Mouse (Mus musculus) kidney, embryonic 14.5 days (tissue): ENCODE data around the gene A530064D06Rik. TPM values are rescaled to one million over a fixed set of nuclear protein-coding genes. Genes with fewer than 3 reads are reported as not detected.
"Not testable (repeated sequence)": the region's sequence is repeated elsewhere in the genome, so short reads cannot be mapped to it uniquely, and the experiment has no call there.

Experiments used
- ATAC-seq: fragments of 200-750 bp; cut with Nextera tagmentation; 2 replicates; pipeline ENCODE4 v1.8.0; 2017; ENCODE audit warnings: moderate number of reproducible peaks, mild to moderate bottlenecking, moderate TSS enrichment, moderate library complexity; ENCODE audit not compliant: low FRiP score, low TSS enrichment
- H3K27ac ChIP-seq: fragments of 300-500 bp; sonication (generic); 2 replicates; pipeline ENCODE4 v1.5.1; 2014; ENCODE audit warnings: low read depth, mild to moderate bottlenecking, low read length, moderate library complexity, mixed read lengths
- H3K27me3 ChIP-seq: fragments of 300-500 bp; sonication (generic); 2 replicates; pipeline ENCODE4 v1.6.1; 2014; ENCODE audit warnings: mild to moderate bottlenecking, low read length; ENCODE audit not compliant: control insufficient read depth, insufficient read depth
- H3K36me3 ChIP-seq: fragments of 300-500 bp; sonication (generic); 2 replicates; pipeline ENCODE4 v1.6.1; 2014; ENCODE audit warnings: low read length, mixed read lengths; ENCODE audit not compliant: control insufficient read depth, insufficient read depth
- H3K4me1 ChIP-seq: fragments of 300-500 bp; sonication (generic); 2 replicates; pipeline ENCODE4 v1.6.1; 2014; ENCODE audit warnings: low read length, mixed read lengths; ENCODE audit not compliant: control insufficient read depth, insufficient read depth
- H3K4me2 ChIP-seq: fragments of 300-500 bp; sonication (generic); replicated peaks from 2 replicates; pipeline ENCODE4 v1.6.1; 2014; ENCODE audit warnings: low read depth, mild to moderate bottlenecking, low read length
- H3K4me3 ChIP-seq: fragments of 300-500 bp; sonication (generic); 2 replicates; pipeline ENCODE4 v1.5.1; 2014; ENCODE audit warnings: mild to moderate bottlenecking, low read length
- H3K9ac ChIP-seq: fragments of 300-500 bp; sonication (generic); 2 replicates; pipeline ENCODE4 v1.6.1; 2014; ENCODE audit warnings: low read depth, mild to moderate bottlenecking, low read length, moderate library complexity
- H3K9me3 ChIP-seq: fragments of 300-500 bp; sonication (generic); 2 replicates; pipeline ENCODE4 v1.6.1; 2016; ENCODE audit warnings: low read length; ENCODE audit not compliant: control insufficient read depth
- WGBS: fragments of 180-500 bp; shearing (Covaris S2); extraction: QIAGEN DNeasy Blood & Tissue Kit; methylation state at CpG from one replicate; pipeline ENCODE4 v1.1.7; 2014; 5-methylcytosine and 5-hydroxymethylcytosine counted together
- polyA plus RNA-seq: library from polyadenylated mRNA; unstranded; fragments of >200 nt; fragmentation: Nextera tagmentation; extraction: Ambion mirVana; gene quantifications from 2 replicates; pipeline ENCODE4 v1.2.1, GENCODE M21; 2014

A530064D06Rik gene
- not detected in 2 replicates for polyA plus RNA-seq

DNA sequence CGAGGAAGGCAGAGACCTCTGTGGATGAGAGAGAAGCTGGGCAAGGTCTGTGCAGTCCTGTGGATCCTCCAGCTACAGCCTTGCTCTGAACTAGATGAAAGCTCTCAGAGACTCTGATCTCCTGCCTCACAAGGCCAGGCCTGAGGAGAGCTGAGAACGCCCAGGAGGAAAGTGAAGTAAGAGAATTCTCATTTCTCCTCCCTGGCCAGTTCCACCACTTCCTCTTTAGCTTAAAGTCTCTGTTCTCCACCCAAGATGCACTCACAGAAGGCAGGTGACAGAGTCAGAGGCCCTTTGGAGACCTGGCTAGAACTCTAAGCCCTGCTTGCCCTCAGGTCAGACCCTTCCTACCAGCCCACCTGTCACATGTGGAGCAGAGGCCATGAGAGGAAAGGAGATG is at the start of gene A530064D06Rik:
Gene A530064D06Rik, minus strand, starts transcription at position 173 of the 400 bp plus-strand sequence.
- H3K9ac ChIP-seq, H3K4me1 ChIP-seq, H3K36me3 ChIP-seq, ATAC-seq, H3K4me2 ChIP-seq, H3K4me3 ChIP-seq, H3K9me3 ChIP-seq, H3K27me3 ChIP-seq, H3K27ac ChIP-seq: not testable (repeated sequence)
- WGBS: 84% methylated on average over 2 of the region's 2 CpGs

DNA sequence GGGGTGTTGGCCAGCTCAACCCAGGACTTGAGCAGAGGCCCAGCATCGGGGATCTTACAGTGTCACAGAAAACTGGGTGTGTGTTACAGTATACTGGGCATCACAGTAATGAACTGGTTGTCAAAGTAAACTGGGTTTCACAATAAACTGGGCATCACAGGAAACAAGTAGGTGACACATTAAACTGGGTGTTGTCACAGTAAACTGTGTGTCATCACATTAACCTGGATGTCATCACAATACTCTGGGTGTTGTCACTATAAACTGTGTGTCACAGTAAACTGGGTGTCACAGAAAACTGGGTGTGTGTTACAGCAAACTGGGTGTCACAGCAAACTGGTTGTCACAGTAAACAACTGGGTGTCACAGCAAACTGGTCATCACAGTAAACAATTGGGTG is 48.4 kb upstream of the A530064D06Rik start:
- no peak overlapping the region for H3K9ac ChIP-seq
- no peaks in the 10 kb centered on the region for H3K36me3 ChIP-seq
- ATAC-seq: no peak

DNA sequence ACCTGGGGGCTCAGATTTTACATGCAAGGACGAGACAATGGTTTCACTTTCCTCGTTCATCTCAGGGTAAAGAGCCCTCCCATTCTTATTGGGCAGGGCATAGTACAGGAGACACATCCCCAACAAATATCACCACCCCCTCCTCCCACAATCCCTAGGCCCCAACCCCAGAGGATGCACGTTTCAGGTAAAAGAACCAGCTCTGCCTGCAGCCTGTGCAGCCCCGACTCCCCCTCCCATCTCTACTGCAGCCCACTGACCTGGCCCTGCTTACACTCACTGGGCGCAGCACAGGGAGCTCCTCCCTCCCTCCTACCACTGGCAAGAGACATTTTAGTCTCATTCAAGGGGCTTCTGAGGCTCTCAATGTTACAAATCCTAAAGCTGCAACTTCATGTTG is 46.4 kb upstream of the A530064D06Rik start:
- no peak overlapping the region for H3K4me3 ChIP-seq
- H3K4me2 ChIP-seq: no peak overlapping the region
- H3K36me3 ChIP-seq: no peaks in the 10 kb centered on the region
- no peaks in the 10 kb centered on the region for H3K27me3 ChIP-seq
- H3K4me1 ChIP-seq: no peaks in the 10 kb centered on the region
- ATAC-seq: no peak
- H3K27ac ChIP-seq: no peak overlapping the region
- H3K9me3 ChIP-seq: no peaks in the 10 kb centered on the region
- H3K9ac ChIP-seq: no peak overlapping the region
- WGBS: 68% methylated on average over 5 of the region's 5 CpGs

More for the DNA sequence above, 48.4 kb upstream of the A530064D06Rik start:
- no peak overlapping the region for H3K27ac ChIP-seq
- no peak overlapping the region for H3K4me3 ChIP-seq
- H3K4me2 ChIP-seq: no peak overlapping the region
- H3K9me3 ChIP-seq: no peaks in the 10 kb centered on the region
- WGBS: 90% methylated on average over 1 of the region's 1 CpGs
- no peaks in the 10 kb centered on the region for H3K4me1 ChIP-seq
- no peaks in the 10 kb centered on the region for H3K27me3 ChIP-seq

DNA sequence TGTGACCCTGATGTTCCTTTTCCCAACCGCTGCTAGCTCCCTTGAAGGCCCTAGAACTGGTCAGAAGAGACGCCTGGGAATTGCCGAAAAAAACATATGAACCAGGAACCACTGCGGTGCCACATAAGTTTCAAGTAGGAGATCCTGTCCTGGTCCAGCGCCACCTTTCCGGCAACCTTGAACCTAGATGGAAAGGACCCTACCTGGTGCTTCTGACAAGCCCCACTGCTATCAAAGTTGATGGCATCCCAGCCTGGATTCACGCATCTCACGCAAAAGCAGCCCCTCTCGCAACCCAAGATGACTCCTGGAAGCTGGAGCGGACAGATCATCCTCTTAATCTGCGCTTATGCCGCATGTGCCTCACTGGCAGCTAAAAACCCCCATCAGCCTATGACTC is 45.5 kb upstream of the A530064D06Rik start:
- no peaks in the 10 kb centered on the region for H3K9me3 ChIP-seq
- 96% methylated on average over 12 of the region's 12 CpGs for WGBS
- ATAC-seq: no peak
- no peak overlapping the region for H3K4me3 ChIP-seq
- H3K4me2 ChIP-seq: no peak overlapping the region
- H3K36me3 ChIP-seq: no peaks in the 10 kb centered on the region
- no peaks in the 10 kb centered on the region for H3K27me3 ChIP-seq
- no peak overlapping the region for H3K9ac ChIP-seq
- no peaks in the 10 kb centered on the region for H3K4me1 ChIP-seq
- no peak overlapping the region for H3K27ac ChIP-seq

DNA sequence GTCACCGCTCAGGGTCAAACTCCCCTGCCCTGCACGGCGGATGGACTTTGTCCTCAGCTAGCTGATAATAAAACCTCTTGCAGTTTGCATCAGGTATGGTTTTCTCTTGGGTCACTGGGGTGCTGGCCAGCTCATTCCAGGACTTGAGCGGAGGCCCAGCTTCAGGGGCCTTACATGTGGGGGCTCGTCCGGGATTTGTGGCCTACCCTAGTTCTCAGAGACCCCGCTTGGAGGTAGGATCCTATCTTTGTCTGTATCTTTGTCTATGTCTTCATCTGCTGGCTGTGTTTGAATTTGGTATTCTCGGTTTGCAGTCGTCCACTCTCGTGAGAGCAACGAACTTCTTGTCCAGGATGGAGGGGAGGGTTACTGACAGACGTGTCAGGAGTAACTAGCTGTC is 36.0 kb upstream of the A530064D06Rik start:
- H3K9ac ChIP-seq: no peak overlapping the region
- 95% methylated on average over 12 of the region's 12 CpGs for WGBS
- H3K4me3 ChIP-seq: no peak overlapping the region
- H3K27me3 ChIP-seq: no peaks in the 10 kb centered on the region
- H3K36me3 ChIP-seq: no peaks in the 10 kb centered on the region
- no peak for ATAC-seq
- no peaks in the 10 kb centered on the region for H3K4me1 ChIP-seq
- H3K4me2 ChIP-seq: no peak overlapping the region
- H3K9me3 ChIP-seq: peaks cover 14% of the 10 kb centered on the region
- H3K27ac ChIP-seq: no peak overlapping the region

DNA sequence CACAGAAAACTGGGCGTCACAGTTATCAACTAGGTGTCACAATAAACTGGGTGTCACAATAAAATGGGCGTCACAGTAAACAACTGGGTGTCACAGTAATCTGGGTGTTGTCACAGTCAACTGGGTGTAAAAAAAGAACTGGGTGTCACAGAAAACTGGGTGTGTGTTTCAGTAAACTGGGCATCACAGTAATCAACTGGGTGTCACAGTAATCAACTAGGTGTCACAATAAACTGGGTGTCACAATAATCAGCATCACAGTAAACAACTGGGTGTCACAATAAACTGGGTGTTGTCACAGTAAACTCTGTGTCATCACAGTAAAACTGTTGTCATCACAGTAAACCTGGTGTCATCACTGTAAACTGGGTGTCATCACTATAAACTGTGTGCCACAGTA is 25.3 kb upstream of the A530064D06Rik start:
- H3K9me3 ChIP-seq: no peaks in the 10 kb centered on the region
- no peak overlapping the region for H3K4me2 ChIP-seq
- no peak for ATAC-seq
- H3K4me3 ChIP-seq: no peak overlapping the region
- H3K9ac ChIP-seq: no peak overlapping the region
- no peaks in the 10 kb centered on the region for H3K4me1 ChIP-seq
- WGBS: 75% methylated on average over 2 of the region's 2 CpGs
- H3K36me3 ChIP-seq: no peaks in the 10 kb centered on the region
- no peak overlapping the region for H3K27ac ChIP-seq
- no peaks in the 10 kb centered on the region for H3K27me3 ChIP-seq

DNA sequence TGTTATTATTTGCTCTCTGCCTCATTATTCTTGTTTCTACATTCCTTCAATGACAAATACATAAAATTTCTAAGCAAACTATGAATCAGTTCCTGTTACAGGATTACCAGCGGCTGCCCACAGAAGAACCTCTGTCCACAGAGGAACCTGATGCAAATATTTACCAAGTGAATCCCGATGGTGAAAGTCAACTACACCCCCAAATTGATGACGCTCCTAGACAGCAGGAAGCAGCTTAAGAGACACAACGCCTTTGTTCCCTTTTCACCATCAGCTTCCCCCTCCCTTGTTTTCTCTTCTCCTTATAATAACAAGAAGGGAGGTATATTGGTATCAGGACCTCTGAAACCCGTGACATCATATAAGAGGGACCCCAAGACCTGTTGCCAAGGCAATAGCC is 18.2 kb upstream of the A530064D06Rik start:
- WGBS: 70% methylated on average over 5 of the region's 5 CpGs
- ATAC-seq: no peak
- H3K4me2 ChIP-seq: no peak overlapping the region
- no peak overlapping the region for H3K9ac ChIP-seq
- no peak overlapping the region for H3K27ac ChIP-seq
- no peaks in the 10 kb centered on the region for H3K4me1 ChIP-seq
- H3K9me3 ChIP-seq: no peaks in the 10 kb centered on the region
- H3K36me3 ChIP-seq: no peaks in the 10 kb centered on the region
- H3K4me3 ChIP-seq: no peak overlapping the region
- H3K27me3 ChIP-seq: no peaks in the 10 kb centered on the region

DNA sequence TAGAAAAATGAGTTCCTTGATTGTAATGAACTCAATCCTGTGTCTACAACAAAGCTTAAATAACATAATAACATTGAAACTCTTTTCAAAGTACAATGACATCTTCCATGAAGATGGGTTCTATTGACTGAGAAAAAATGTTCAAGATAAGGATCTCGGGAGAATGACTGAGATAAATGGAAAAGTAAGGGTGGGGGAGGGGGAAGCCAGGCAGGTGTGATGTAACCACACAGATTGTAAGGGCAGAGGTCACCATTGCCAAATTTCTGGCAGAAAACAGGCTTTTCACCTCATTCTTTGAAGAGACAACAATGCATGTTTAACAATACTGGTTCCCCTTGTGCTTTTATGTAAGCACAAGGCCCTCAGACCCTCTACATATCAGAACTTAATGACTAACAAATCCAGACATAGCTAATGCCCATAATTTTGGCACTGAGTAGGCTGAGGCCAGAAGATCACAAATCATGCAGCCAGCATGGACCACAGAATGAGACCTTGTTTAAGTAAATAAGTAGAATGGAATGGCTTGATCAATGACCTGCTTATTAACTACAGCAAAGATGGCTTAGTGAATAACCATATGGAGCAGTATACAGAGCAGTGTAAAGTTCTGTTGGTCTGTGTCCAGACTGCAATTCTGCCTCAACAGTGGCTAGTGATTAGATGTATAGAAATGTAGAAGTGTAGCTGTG is 9.5 kb downstream of the A530064D06Rik start:
- Histone ChIP-seq H3K27me3 (no peaks in the 10 kb centered on the region), H3K27ac (no peak overlapping the region), H3K4me3 (no peak overlapping the region), H3K36me3 (no peaks in the 10 kb centered on the region), H3K4me2 (no peak overlapping the region), H3K9ac (no peak overlapping the region), H3K9me3 (peaks cover 9% of the 10 kb centered on the region), H3K4me1 (no peaks in the 10 kb centered on the region)
- no peak for ATAC-seq
- WGBS: 71% methylated on average over 1 of the region's 1 CpGs

DNA sequence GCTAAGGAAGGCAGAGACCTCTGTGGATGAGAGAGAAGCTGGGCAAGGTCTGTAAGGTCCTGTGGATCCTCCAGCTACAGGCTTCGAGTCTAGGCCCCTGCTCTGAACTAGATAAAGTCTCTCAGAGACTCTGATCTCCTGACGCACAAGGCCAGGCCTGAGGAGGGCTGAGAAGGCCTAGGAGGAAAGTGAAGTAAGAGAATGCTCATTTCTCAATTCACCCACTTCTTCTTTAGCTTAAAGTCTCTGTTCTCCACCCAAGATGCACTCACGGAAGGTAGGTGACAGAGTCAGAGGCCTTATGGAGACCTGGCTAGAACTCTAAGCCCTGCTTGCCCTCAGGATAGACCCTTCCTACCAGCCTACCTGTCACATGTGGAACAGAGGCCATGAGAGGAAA is 21.0 kb downstream of the A530064D06Rik start, which contains the start of gene 9830107B12Rik:
Gene 9830107B12Rik, minus strand, starts transcription at position 149 of the 400 bp plus-strand sequence.
- H3K36me3 ChIP-seq: no peaks in the 10 kb centered on the region
- H3K4me1 ChIP-seq: no peaks in the 10 kb centered on the region
- no peak within 1 kb of the TSS for H3K4me2 ChIP-seq
- no peaks in the 10 kb centered on the region for H3K27me3 ChIP-seq
- H3K9me3 ChIP-seq: no peaks in the 10 kb centered on the region
- ATAC-seq: no peak
- H3K4me3 ChIP-seq: no peak within 1 kb of the TSS
- H3K27ac ChIP-seq: no peak within 1 kb of the TSS
- no peak within 1 kb of the TSS for H3K9ac ChIP-seq
- WGBS: 87% methylated on average over 3 of the region's 3 CpGs
